Mouse (Mus musculus) intestine, embryonic 15.5 days (tissue): ENCODE measurements at regions not wholly inside any gene's neighbourhood (a gene's known extent, or its start where the extent isn't known, plus 50 kb on each side); places are given as distances from the start of the nearest gene placed in this dataset.

Experiments used
- ATAC-seq: fragments of 200-750 bp; cut with Nextera tagmentation; 2 replicates; pipeline ENCODE4 v1.8.0; 2017; ENCODE audit warnings: moderate TSS enrichment, moderate library complexity
- H3K27ac ChIP-seq: fragments of 300-500 bp; sonication (generic); 2 replicates; pipeline ENCODE4 v1.5.1; 2015; ENCODE audit warnings: mild to moderate bottlenecking, inconsistent platforms
- H3K27me3 ChIP-seq: fragments of 300-500 bp; sonication (generic); replicated peaks from 2 replicates; pipeline ENCODE4 v1.6.1; 2015; ENCODE audit warnings: inconsistent platforms
- H3K36me3 ChIP-seq: fragments of 300-500 bp; sonication (generic); 2 replicates; pipeline ENCODE4 v1.6.1; 2015; ENCODE audit warnings: inconsistent platforms
- H3K4me1 ChIP-seq: fragments of 300-500 bp; sonication (generic); replicated peaks from 2 replicates; pipeline ENCODE4 v1.6.1; 2015; ENCODE audit warnings: inconsistent platforms
- H3K4me2 ChIP-seq: fragments of 300-500 bp; sonication (generic); replicated peaks from 2 replicates; pipeline ENCODE4 v1.6.1; 2015; ENCODE audit warnings: mild to moderate bottlenecking, inconsistent platforms
- H3K4me3 ChIP-seq: fragments of 300-500 bp; sonication (generic); replicated peaks from 2 replicates; pipeline ENCODE4 v1.5.1; 2015; ENCODE audit warnings: inconsistent platforms
- H3K9ac ChIP-seq: fragments of 300-500 bp; sonication (generic); 2 replicates; pipeline ENCODE4 v1.6.1; 2015; ENCODE audit warnings: inconsistent platforms
- H3K9me3 ChIP-seq: fragments of 300-500 bp; sonication (generic); 2 replicates; pipeline ENCODE4 v1.6.1; 2016; ENCODE audit warnings: inconsistent platforms
- WGBS: fragments of 180-500 bp; shearing (Covaris S2); methylation state at CpG from one replicate; pipeline ENCODE4 v1.1.7; 2015; 5-methylcytosine and 5-hydroxymethylcytosine counted together

DNA sequence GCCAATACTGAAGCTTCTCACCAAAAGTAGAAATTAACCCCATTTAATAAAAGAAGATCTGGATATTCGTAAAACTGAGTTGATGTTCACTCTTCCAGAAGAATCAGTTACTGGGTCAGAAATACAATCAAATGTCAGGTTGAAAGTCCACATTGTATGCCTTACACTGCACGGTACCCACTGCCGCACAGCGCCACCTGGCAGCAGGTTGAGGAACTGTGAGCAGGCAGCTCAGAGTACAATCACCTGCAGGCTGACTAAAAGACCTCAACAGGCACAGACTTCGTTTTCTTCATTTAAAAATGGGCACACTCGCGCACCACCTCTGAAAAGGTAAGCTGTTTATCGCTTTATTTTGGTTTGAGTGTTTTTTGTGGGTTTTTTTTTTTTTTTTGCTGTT lies 341.8 kb upstream of the Mms22l start:
- no peaks in the 10 kb centered on the region for H3K9me3 ChIP-seq
- no peaks in the 10 kb centered on the region for H3K4me1 ChIP-seq
- H3K4me3 ChIP-seq, result no peak overlapping the region
- no peak overlapping the region for H3K27ac ChIP-seq
- no peaks in the 10 kb centered on the region for H3K36me3 ChIP-seq
- no peaks in the 10 kb centered on the region for H3K27me3 ChIP-seq
- WGBS, result 13% methylated on average over 8 of the region's 8 CpGs
- peak; percentile 75; the same call in 1 of the 2 replicates for ATAC-seq
- H3K4me2 ChIP-seq, result no peak overlapping the region
- no peak overlapping the region for H3K9ac ChIP-seq

DNA sequence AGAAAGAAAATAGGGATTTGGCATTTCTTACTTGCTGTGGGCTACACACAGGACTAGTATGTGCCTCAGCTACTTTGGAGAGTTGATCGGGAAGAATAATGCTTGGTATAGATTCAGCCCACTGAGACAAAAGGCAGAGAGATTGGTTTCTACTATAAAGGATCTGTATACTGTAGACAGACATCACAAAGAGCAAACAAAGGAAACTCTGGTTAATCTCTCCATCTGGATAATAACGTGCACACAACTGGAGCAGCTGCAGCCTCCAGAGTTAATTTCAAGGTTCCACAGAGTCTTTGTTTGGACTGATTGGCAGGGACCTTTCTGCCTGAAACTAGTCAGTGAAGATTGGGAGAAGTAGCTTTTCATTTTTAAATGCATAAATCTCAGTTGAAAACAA lies 322.5 kb upstream of the Mms22l start:
- no peak overlapping the region for H3K4me2 ChIP-seq
- WGBS, result 44% methylated on average over 2 of the region's 2 CpGs

DNA sequence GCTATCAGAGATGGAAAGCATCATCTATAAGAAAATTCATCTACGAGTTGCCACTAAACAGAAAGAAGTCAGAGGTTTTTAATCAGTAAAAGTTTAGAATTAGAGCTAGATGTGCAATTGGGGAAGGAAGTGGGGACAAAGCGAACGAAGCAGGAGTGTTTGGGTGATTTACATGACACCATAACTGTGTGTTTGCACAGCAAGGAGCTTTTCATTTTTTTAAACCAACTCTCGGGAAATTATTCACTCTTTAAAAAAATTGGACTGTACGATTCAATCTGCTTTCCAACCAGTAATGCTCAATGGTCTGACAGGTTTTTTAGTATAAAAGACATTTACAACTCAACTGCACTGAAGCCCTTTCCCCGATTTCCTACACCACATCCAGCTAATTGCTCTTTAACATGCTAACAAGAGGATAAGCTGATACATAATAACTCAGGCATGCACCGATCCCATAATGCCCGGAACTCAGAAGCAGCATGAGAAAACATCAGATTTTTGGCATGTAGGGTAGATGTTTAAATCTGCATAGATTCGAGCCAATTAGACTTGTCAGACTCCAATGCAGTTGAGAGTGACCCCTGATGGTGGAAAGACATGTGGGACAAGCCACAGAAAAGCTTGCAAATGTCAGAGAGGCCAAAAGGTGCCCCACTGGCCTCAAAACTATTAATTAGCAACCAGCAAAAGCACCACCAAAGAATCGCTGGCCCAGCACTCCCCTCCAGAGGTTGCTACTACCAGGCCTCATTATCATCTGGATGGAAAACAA lies 282.8 kb upstream of the Mms22l start:
- Histone ChIP-seq H3K27ac (no peak overlapping the region), H3K27me3 (no peaks in the 10 kb centered on the region), H3K9ac (no peak overlapping the region), H3K9me3 (no peaks in the 10 kb centered on the region), H3K4me1 (no peaks in the 10 kb centered on the region), H3K4me3 (no peak overlapping the region), H3K36me3 (no peaks in the 10 kb centered on the region), H3K4me2 (no peak overlapping the region)
- 67% methylated on average over 10 of the region's 10 CpGs for WGBS
- no peak for ATAC-seq

More for the DNA sequence above, 322.5 kb upstream of the Mms22l start:
- no peaks in the 10 kb centered on the region for H3K27me3 ChIP-seq
- no peaks in the 10 kb centered on the region for H3K4me1 ChIP-seq
- no peak overlapping the region for H3K4me3 ChIP-seq
- ATAC-seq, result no peak
- H3K9me3 ChIP-seq, result no peaks in the 10 kb centered on the region
- H3K36me3 ChIP-seq, result no peaks in the 10 kb centered on the region
- no peak overlapping the region for H3K27ac ChIP-seq
- no peak overlapping the region for H3K9ac ChIP-seq

DNA sequence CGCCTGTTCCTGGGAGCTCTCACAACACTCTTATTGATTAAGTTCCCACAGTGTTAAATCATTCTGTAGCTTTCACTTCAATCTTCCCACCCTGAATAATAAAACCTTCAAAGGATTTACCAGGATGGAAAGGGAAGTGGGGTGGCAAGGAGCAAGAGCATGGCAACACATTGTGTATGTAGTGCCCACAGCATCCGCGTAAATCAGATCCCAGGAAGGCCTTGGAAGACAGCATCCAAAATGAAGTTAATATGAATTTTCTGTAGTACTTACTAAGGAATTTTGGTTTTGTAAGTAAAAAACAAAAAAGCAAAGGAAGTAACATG lies 282.3 kb upstream of the Mms22l start:
- 65% methylated on average over 3 of the region's 3 CpGs for WGBS
- Histone ChIP-seq H3K36me3 (no peaks in the 10 kb centered on the region), H3K9me3 (no peaks in the 10 kb centered on the region), H3K4me2 (no peak overlapping the region), H3K27me3 (no peaks in the 10 kb centered on the region), H3K27ac (no peak overlapping the region), H3K4me1 (no peaks in the 10 kb centered on the region), H3K9ac (no peak overlapping the region), H3K4me3 (no peak overlapping the region)
- no peak for ATAC-seq

DNA sequence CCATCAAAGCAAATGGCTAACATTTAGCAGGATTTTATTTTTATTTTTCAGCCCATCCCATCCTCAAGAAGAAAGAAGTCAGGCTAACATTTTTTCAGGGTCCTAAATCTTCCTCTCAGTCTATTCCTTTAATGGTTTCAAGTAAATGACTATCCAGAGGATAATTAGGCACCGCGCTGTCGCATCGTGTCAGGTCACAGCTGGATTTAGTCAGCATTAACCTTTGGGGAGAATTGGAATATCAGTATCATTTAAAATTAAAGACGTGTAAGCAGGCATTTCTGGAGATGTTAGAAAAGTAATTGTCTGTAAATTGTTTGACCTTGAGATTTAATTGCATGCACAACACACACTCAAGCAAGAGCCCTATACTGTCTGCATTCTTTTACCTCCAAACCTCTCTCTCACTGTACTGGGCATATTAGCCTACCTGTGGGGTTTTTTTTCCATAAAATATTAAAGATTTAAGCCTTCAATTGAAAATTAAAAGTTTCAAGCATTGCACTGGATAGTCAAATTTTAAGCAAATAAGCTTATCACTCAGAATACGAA lies 277.8 kb upstream of the Mms22l start:
- H3K9ac ChIP-seq, result no peak overlapping the region
- no peaks in the 10 kb centered on the region for H3K36me3 ChIP-seq
- no peak overlapping the region for H3K4me3 ChIP-seq
- H3K9me3 ChIP-seq, result no peaks in the 10 kb centered on the region
- no peak overlapping the region for H3K27ac ChIP-seq
- 73% methylated on average over 6 of the region's 6 CpGs for WGBS
- no peaks in the 10 kb centered on the region for H3K4me1 ChIP-seq
- H3K4me2 ChIP-seq, result no peak overlapping the region
- H3K27me3 ChIP-seq, result no peaks in the 10 kb centered on the region
- ATAC-seq, result no peak

DNA sequence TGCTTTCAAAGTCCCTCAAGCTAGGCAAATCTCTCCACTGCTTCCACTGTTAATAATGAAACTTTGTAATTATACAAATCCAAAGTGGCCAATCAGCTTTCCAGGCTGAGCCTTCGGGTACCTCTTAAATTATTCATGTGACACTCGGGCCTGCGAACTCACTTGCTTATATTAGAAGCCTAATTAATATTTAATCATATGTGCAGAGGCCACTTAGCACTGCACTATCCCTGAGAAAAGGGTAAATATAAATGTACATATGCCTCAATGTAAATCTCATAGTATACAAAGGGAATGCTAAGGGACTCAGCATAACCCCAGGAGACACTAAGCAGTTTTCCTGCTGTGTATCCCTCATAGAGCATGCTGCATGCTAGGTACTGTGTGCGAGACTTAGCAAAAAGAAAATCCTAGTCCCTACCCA lies 277.2 kb upstream of the Mms22l start:
- no peak for ATAC-seq
- Histone ChIP-seq H3K4me2 (no peak overlapping the region), H3K4me3 (no peak overlapping the region), H3K36me3 (no peaks in the 10 kb centered on the region), H3K9ac (no peak overlapping the region), H3K27ac (no peak overlapping the region), H3K9me3 (no peaks in the 10 kb centered on the region), H3K27me3 (no peaks in the 10 kb centered on the region), H3K4me1 (no peaks in the 10 kb centered on the region)
- 68% methylated on average over 4 of the region's 4 CpGs for WGBS

DNA sequence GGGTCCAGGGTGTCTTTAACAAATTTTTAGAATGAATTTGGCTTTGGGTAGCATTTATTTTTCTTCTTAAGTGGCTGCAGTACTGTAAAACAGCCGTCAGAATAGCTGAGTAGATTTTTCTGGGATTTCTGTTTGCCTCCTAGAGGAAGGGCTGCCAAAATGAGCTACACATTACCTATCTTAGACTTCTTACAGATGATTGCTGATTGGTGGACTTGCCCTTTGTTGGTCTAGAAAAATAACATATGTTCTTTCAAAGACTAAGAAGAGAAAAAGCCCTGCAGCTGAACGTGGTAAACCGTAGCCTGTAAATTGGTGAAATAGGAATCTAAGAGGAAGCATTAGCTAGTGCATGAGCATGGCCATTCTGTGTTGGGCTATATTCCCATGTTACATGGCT lies 276.7 kb upstream of the Mms22l start:
- Histone ChIP-seq H3K4me1 (no peaks in the 10 kb centered on the region), H3K4me2 (no peak overlapping the region), H3K9me3 (no peaks in the 10 kb centered on the region), H3K27ac (no peak overlapping the region), H3K4me3 (no peak overlapping the region), H3K27me3 (no peaks in the 10 kb centered on the region), H3K9ac (no peak overlapping the region), H3K36me3 (no peaks in the 10 kb centered on the region)
- WGBS, result 82% methylated on average over 3 of the region's 3 CpGs
- ATAC-seq, result no peak

DNA sequence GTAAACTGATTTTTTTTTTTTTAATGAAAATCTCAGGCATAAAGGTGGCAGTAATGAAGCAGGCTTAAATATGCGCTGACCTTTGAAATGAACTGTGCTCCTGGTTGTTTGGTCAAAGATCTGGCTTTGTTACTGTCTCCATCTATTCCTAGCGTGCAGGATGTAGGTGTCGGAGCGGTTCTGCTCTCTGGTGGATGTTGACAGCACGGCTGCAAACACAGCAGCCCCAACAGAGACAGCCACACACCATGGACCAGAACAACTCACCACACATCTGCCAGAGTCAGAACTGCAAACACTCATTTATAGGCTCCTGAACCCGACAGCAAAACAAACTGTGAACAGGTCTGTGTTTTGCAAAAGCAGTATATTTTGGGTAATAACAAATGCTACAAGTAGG lies 251.1 kb upstream of the Mms22l start:
- Histone ChIP-seq H3K4me1 (no peaks in the 10 kb centered on the region), H3K27me3 (no peaks in the 10 kb centered on the region), H3K27ac (no peak overlapping the region), H3K9me3 (no peaks in the 10 kb centered on the region), H3K36me3 (no peaks in the 10 kb centered on the region), H3K4me3 (no peak overlapping the region), H3K4me2 (no peak overlapping the region), H3K9ac (no peak overlapping the region)
- 56% methylated on average over 6 of the region's 6 CpGs for WGBS
- no peak for ATAC-seq

DNA sequence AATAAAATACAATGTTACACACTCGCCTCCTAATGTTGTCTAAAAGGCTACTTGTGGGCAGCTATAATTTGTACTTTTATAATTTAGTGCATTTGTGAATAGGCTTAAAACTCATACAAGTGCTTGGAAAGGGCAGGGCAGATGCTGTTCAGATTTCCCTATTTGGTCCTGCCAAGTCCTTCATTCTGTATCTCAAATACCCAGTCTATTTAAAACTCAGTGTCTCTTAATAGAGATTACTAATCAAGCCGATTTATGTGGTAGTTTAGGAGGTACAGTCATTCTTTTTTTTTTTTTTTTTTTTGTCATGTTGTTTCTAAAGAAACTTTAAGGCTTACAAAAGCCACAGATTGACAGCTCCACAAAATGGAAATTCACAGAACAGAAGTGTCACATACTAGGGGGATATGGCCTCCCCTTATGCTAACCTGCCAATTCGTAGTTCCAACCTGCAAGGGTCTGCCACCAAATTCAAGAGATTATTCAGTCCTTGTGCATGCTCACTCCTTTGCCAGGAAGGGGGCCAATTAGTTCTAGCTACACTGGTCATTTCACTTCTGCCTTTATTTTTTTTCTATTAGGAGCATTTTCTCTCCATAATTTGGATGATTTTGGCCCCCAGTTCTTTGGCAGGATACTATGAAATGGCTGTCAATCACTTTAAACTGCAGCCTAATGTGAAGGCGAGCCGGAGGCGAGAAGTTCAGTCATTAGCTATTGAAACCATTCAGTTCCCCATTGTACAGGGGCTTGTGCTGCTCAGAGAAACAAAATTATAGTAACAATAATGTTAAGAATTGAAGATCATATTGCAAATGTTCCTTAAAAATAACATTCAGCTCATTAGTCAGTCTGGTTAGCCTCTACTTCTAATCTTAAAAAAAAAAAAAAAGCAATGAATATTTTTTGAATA lies 247.9 kb upstream of the Mms22l start:
- H3K4me2 ChIP-seq, result no peak overlapping the region
- no peaks in the 10 kb centered on the region for H3K36me3 ChIP-seq
- 80% methylated on average over 6 of the region's 6 CpGs for WGBS
- ATAC-seq, result no peak
- no peak overlapping the region for H3K4me3 ChIP-seq
- H3K9me3 ChIP-seq, result no peaks in the 10 kb centered on the region
- H3K27ac ChIP-seq, result no peak overlapping the region
- H3K9ac ChIP-seq, result no peak overlapping the region
- no peaks in the 10 kb centered on the region for H3K27me3 ChIP-seq
- no peaks in the 10 kb centered on the region for H3K4me1 ChIP-seq

DNA sequence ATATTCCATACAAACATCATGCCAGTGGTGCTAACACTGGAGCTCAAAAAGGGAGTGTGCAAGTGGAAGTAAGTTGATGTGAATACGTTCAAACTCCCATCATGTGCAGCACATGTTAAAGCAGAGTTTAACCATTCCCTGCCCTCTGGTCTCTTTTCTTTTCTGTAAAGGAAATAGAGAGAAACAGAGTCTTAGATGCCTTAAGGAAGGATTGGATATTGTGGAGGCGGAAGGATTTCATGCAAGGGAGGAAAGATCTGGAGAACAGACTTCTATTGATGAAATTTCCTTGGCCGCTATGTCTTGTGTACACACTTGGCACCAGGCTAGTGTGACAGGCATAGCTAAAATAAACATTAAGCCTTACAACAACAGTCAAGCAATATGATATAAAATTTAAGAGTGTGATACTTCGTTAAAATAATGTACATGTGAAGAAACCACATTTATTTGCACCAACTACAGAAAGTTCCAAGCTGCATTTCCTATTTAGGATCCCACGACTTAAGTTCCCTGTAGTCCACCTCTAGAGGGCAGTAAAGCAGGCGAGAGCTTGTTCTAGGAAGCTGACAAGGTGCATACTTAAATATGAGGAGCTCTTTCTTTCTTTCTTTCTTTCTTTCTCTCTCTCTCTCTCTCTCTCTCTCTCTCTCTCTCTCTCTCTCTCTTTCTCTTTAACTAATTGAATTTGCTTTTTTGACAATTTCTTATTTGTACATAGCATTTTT lies 246.8 kb upstream of the Mms22l start:
- no peaks in the 10 kb centered on the region for H3K9me3 ChIP-seq
- WGBS, result 37% methylated on average over 6 of the region's 6 CpGs
- H3K4me1 ChIP-seq, result no peaks in the 10 kb centered on the region
- no peak overlapping the region for H3K4me3 ChIP-seq
- no peak overlapping the region for H3K9ac ChIP-seq
- H3K36me3 ChIP-seq, result no peaks in the 10 kb centered on the region
- no peak for ATAC-seq
- H3K27ac ChIP-seq, result no peak overlapping the region
- no peak overlapping the region for H3K4me2 ChIP-seq
- no peaks in the 10 kb centered on the region for H3K27me3 ChIP-seq

DNA sequence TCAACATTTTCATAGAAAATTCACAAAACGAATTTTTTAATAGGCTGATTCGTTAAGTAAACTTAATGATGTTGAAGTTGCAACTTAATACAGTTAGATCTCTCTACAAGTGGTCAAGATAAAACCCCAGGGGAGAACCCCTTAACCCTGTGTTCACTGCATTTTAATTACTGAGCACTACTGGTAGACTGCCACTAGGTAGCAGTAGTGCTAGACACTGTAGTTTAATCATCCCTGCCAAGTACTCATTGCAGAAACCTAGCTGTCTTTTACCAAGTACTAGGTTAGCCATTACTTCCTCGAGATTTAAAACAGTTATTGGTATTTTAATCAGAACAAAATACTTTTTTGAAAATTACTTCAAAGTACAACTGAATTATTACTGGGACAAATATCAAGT lies 218.1 kb upstream of the Mms22l start:
- no peaks in the 10 kb centered on the region for H3K27me3 ChIP-seq
- H3K36me3 ChIP-seq, result no peaks in the 10 kb centered on the region
- H3K9me3 ChIP-seq, result no peaks in the 10 kb centered on the region
- no peak overlapping the region for H3K4me2 ChIP-seq
- no peak overlapping the region for H3K9ac ChIP-seq
- H3K27ac ChIP-seq, result no peak overlapping the region
- 49% methylated on average over 3 of the region's 3 CpGs for WGBS
- no peaks in the 10 kb centered on the region for H3K4me1 ChIP-seq
- H3K4me3 ChIP-seq, result no peak overlapping the region
- no peak for ATAC-seq
